Mouse (Mus musculus): ENCODE measurements around the gene Klhl33. TPM values are rescaled to one million over a fixed set of nuclear protein-coding genes. Genes with fewer than 3 reads are reported as not detected.
"Not testable (repeated sequence)": the region's sequence is repeated elsewhere in the genome, so short reads cannot be mapped to it uniquely, and the experiment has no call there.

The Klhl33 gene
- polyA plus RNA-seq, 1 experiment: 0.04 TPM

DNA sequence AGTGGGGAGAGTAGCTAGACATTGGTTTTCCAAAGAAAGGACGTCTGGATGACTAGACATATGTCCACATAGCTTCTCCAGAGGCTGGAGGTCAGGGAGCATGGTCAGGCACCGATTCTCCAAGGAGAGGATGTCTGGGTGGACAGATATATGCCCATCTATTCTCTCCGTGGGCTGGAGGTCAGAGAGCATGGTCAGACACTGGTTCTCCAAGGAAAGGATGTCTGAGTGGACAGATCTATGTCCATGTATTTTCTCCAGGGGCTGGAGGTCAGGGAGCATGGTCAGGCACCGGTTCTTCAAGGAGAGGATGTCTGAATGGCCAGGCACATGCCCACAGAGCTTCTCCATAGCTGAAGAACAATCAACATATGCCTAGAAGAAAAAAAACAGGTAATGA, 29.1 kb downstream of the Klhl33 start:
- Histone ChIP-seq H3K4me1 (ENCODE audit: control insufficient read depth, insufficient read depth, low read length) (peaks cover 3% of the 10 kb centered on the region), H3K27ac (ENCODE audit: control insufficient read depth, insufficient read depth, low read depth, low read length) (no peak overlapping the region), H3K27me3 (ENCODE audit: control insufficient read depth, insufficient read depth, low read length) (no peaks in the 10 kb centered on the region), H3K4me3 (ENCODE audit: control insufficient read depth, low read depth, low read length) (no peak overlapping the region), H3K36me3 (ENCODE audit: control insufficient read depth, insufficient read depth, low read length) (no peaks in the 10 kb centered on the region)
- no peak for TF ChIP-seq CTCF (IDR thresholded peaks at IDR 0.05; ENCODE audit: control insufficient read depth, insufficient read depth, insufficient replicate concordance, low read depth, low read length)
- no peak for TF ChIP-seq POLR2A (IDR thresholded peaks at IDR 0.05; ENCODE audit: control insufficient read depth, low read depth, low read length)

- H3K27me3 ChIP-seq (ENCODE audit: control insufficient read depth, insufficient read depth, low read length): no peaks in the 10 kb centered on the region
- TF ChIP-seq CTCF (IDR thresholded peaks at IDR 0.05; ENCODE audit: control insufficient read depth, insufficient read depth, insufficient replicate concordance, low read depth, low read length) (no peak), POLR2A (IDR thresholded peaks at IDR 0.05; ENCODE audit: control insufficient read depth, low read depth, low read length) (no peak)
- no peaks in the 10 kb centered on the region for H3K36me3 ChIP-seq (ENCODE audit: control insufficient read depth, insufficient read depth, low read length)
- H3K27ac ChIP-seq (ENCODE audit: control insufficient read depth, insufficient read depth, low read depth, low read length): no peak overlapping the region
- H3K4me1 ChIP-seq (ENCODE audit: control insufficient read depth, insufficient read depth, low read length): peaks cover 3% of the 10 kb centered on the region
- H3K4me3 ChIP-seq (ENCODE audit: control insufficient read depth, low read depth, low read length): no peak overlapping the region
These were observed 30.3 kb downstream of the Klhl33 start for GRCm38 (mm10) chr14:50866966-50867365.

GRCm38 (mm10) chr14:50865005-50865404, 32.3 kb downstream of the Klhl33 start:
- H3K36me3 ChIP-seq (ENCODE audit: control insufficient read depth, insufficient read depth, low read length); H3K27ac ChIP-seq (ENCODE audit: control insufficient read depth, insufficient read depth, low read depth, low read length); H3K27me3 ChIP-seq (ENCODE audit: control insufficient read depth, insufficient read depth, low read length); H3K4me3 ChIP-seq (ENCODE audit: control insufficient read depth, low read depth, low read length); H3K4me1 ChIP-seq (ENCODE audit: control insufficient read depth, insufficient read depth, low read length): not testable (repeated sequence)

GRCm38 (mm10) chr14:50862641-50863040, 34.7 kb downstream of the Klhl33 start:
- TF ChIP-seq CTCF (IDR thresholded peaks at IDR 0.05; ENCODE audit: control insufficient read depth, insufficient read depth, insufficient replicate concordance, low read depth, low read length) (no peak), POLR2A (IDR thresholded peaks at IDR 0.05; ENCODE audit: control insufficient read depth, low read depth, low read length) (no peak)
- Histone ChIP-seq H3K4me3 (ENCODE audit: control insufficient read depth, low read depth, low read length) (no peak overlapping the region), H3K4me1 (ENCODE audit: control insufficient read depth, insufficient read depth, low read length) (no peaks in the 10 kb centered on the region), H3K27me3 (ENCODE audit: control insufficient read depth, insufficient read depth, low read length) (no peaks in the 10 kb centered on the region), H3K27ac (ENCODE audit: control insufficient read depth, insufficient read depth, low read depth, low read length) (no peak overlapping the region), H3K36me3 (ENCODE audit: control insufficient read depth, insufficient read depth, low read length) (no peaks in the 10 kb centered on the region)

DNA sequence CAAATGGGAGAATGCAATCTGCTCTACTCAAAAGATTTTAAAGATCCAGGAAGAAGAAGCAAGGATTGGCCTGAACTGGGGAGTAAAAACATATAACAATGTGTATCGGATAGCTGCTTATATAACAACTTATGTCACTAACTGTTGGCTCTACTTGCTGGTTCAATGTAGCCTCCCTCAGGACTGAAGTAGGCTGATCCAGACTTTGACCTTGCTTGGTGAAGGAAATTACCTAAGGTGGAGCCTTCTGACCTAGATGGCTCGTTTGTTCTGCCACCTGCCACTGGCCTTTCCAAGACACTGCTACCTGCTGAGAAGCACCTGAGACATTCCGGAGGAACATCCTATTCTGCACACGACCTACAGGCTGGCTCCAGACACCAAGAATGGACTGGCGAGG, 41.5 kb downstream of the Klhl33 start:
- TF ChIP-seq POLR2A (IDR thresholded peaks at IDR 0.05; ENCODE audit: control insufficient read depth, low read depth, low read length): no peak
- TF ChIP-seq CTCF (IDR thresholded peaks at IDR 0.05; ENCODE audit: control insufficient read depth, insufficient read depth, insufficient replicate concordance, low read depth, low read length): no peak

More for the DNA sequence above, 41.5 kb downstream of the Klhl33 start:
- Histone ChIP-seq H3K27me3 (ENCODE audit: control insufficient read depth, insufficient read depth, low read length) (no peaks in the 10 kb centered on the region), H3K36me3 (ENCODE audit: control insufficient read depth, insufficient read depth, low read length) (no peaks in the 10 kb centered on the region), H3K27ac (ENCODE audit: control insufficient read depth, insufficient read depth, low read depth, low read length) (no peak overlapping the region), H3K4me1 (ENCODE audit: control insufficient read depth, insufficient read depth, low read length) (no peaks in the 10 kb centered on the region), H3K4me3 (ENCODE audit: control insufficient read depth, low read depth, low read length) (no peak overlapping the region)

Other genes starting within 250 kb of the Klhl33 start
- gene Olfr747, start 204.3 kb downstream of the Klhl33 start, polyA plus RNA-seq (2012; rRNA removed): not detected in 2 replicates
- gene Olfr748, start 190.1 kb downstream of the Klhl33 start, polyA plus RNA-seq (2012; rRNA removed): not detected in 2 replicates
- not detected in 2 replicates for gene Olfr749, start 152.4 kb downstream of the Klhl33 start, polyA plus RNA-seq (2012; rRNA removed)
- 13.0 and 13.5 TPM in 2 replicates for gene Ttc5, start 112.0 kb downstream of the Klhl33 start, polyA plus RNA-seq (2012; rRNA removed)
- 7.0 and 7.5 TPM in 2 replicates for gene Ccnb1ip1, start 89.8 kb downstream of the Klhl33 start, polyA plus RNA-seq (2012; rRNA removed)
- gene Parp2, start 89.7 kb downstream of the Klhl33 start, polyA plus RNA-seq (2012; rRNA removed): 10.6 and 13.9 TPM in 2 replicates
- 9.3 and 12.6 TPM in 2 replicates for gene Tep1, start 26.9 kb downstream of the Klhl33 start, polyA plus RNA-seq (2012; rRNA removed)
- 52.9 and 58.1 TPM in 2 replicates for gene Osgep, start 27.4 kb upstream of the Klhl33 start, polyA plus RNA-seq (2012; rRNA removed)
- 31.1 and 33.9 TPM in 2 replicates for gene Apex1, start 27.5 kb upstream of the Klhl33 start, polyA plus RNA-seq (2012; rRNA removed)
- 35.1 and 48.1 TPM in 2 replicates for gene Pip4p1, start 33.3 kb upstream of the Klhl33 start, polyA plus RNA-seq (2012; rRNA removed)
- 5.6 and 5.8 TPM in 2 replicates for gene Pnp, start 33.6 kb upstream of the Klhl33 start, polyA plus RNA-seq (2012; rRNA removed)
- gene Gm49342, start 47.0 kb upstream of the Klhl33 start, polyA plus RNA-seq (2012; rRNA removed): 4.8 and 5.5 TPM in 2 replicates
- 22.3 and 22.9 TPM in 2 replicates for gene Pnp2, start 58.5 kb upstream of the Klhl33 start, polyA plus RNA-seq (2012; rRNA removed)
- 2.7 and 3.7 TPM in 2 replicates for gene Rnase10, start 110.2 kb upstream of the Klhl33 start, polyA plus RNA-seq (2012; rRNA removed)
- gene Rnase9, start 144.4 kb upstream of the Klhl33 start, polyA plus RNA-seq (2012; rRNA removed): 1.0 TPM in 1 of 2 replicates, not detected in the other
- gene Rnase11, start 152.7 kb upstream of the Klhl33 start, polyA plus RNA-seq (2012; rRNA removed): 0.22 and 0.49 TPM in 2 replicates
- gene Rnase12, start 160.2 kb upstream of the Klhl33 start, polyA plus RNA-seq (2012; rRNA removed): 17.3 TPM in 1 of 2 replicates, not detected in the other
- gene Olfr750, start 176.9 kb upstream of the Klhl33 start, polyA plus RNA-seq (2012; rRNA removed): 0.54 and 0.77 TPM in 2 replicates
- gene Rnase4, start 193.6 kb upstream of the Klhl33 start, polyA plus RNA-seq (2012; rRNA removed): 8.8 and 11.5 TPM in 2 replicates
- 0.89 and 1.5 TPM in 2 replicates for gene Ang, start 193.6 kb upstream of the Klhl33 start, polyA plus RNA-seq (2012; rRNA removed)
- gene Eddm3b, start 216.9 kb upstream of the Klhl33 start, polyA plus RNA-seq (2012; rRNA removed): 10.3 TPM in 1 of 2 replicates, not detected in the other
- 0.63 and 0.93 TPM in 2 replicates for gene Rnase6, start 226.4 kb upstream of the Klhl33 start, polyA plus RNA-seq (2012; rRNA removed)
- 0.56 and 0.84 TPM in 2 replicates for gene Rnase1, start 249.3 kb upstream of the Klhl33 start, polyA plus RNA-seq (2012; rRNA removed)